Mouse (Mus musculus) thymus, adult 2 months (tissue): ENCODE data around the gene Ankrd55. TPM values are rescaled to one million over a fixed set of nuclear protein-coding genes. Genes with fewer than 3 reads are reported as not detected.

Experiments used
- DNase-seq: peaks from one replicate; pipeline ENCODE4 v3.0.0; 2021
- H3K27ac ChIP-seq: fragments of 200-500 bp; 2 replicates; pipeline ENCODE4 v1.5.1; 2012; ENCODE audit warnings: low read length, control low read depth; ENCODE audit not compliant: control insufficient read depth, insufficient read depth
- H3K27me3 ChIP-seq: fragments of 200-500 bp; 2 replicates; pipeline ENCODE4 v1.6.1; 2012; ENCODE audit warnings: mild to moderate bottlenecking, low read length, moderate library complexity, mixed read lengths; ENCODE audit not compliant: control insufficient read depth, insufficient read depth
- H3K36me3 ChIP-seq: fragments of 200-500 bp; 2 replicates; pipeline ENCODE4 v1.6.1; 2012; ENCODE audit warnings: mild to moderate bottlenecking, low read length, moderate library complexity; ENCODE audit not compliant: control insufficient read depth, insufficient read depth
- H3K4me1 ChIP-seq: fragments of 200-500 bp; replicated peaks from 2 replicates; pipeline ENCODE4 v1.6.1; 2012; ENCODE audit warnings: low read length; ENCODE audit not compliant: control insufficient read depth, insufficient read depth
- H3K4me3 ChIP-seq: fragments of 200-500 bp; 2 replicates; pipeline ENCODE4 v1.5.1; 2012; ENCODE audit warnings: mild to moderate bottlenecking, low read length, control low read depth, moderate library complexity; ENCODE audit not compliant: control insufficient read depth, insufficient read depth
- CTCF ChIP-seq: fragments of 200-500 bp; IDR thresholded peaks from 2 replicates; pipeline ENCODE4 v1.5.1; 2012; ENCODE audit warnings: mild to moderate bottlenecking, control low read depth, low read length, moderate library complexity, borderline replicate concordance; ENCODE audit not compliant: control insufficient read depth, poor library complexity, insufficient read depth; ENCODE audit errors: extremely low read depth
- POLR2A ChIP-seq: fragments of 200-500 bp; IDR thresholded peaks from 2 replicates; pipeline ENCODE4 v1.6.1; 2012; ENCODE audit warnings: mild to moderate bottlenecking, low read length, control low read depth, moderate library complexity; ENCODE audit not compliant: control insufficient read depth, poor library complexity, insufficient read depth; ENCODE audit errors: extremely low read depth
- WGBS: fragments of 180-500 bp; shearing (Covaris S2); methylation state at CpG from one replicate; pipeline ENCODE4 v1.1.7; 2018; 5-methylcytosine and 5-hydroxymethylcytosine counted together
- polyA plus RNA-seq: library from polyadenylated mRNA; depleted of rRNA; stranded (reverse); fragments of >200 nt; gene quantifications from 2 replicates; pipeline ENCODE4 v1.2.3, GENCODE M21; 2012

Ankrd55 gene
- polyA plus RNA-seq, 1 experiment: 2.5 TPM

DNA sequence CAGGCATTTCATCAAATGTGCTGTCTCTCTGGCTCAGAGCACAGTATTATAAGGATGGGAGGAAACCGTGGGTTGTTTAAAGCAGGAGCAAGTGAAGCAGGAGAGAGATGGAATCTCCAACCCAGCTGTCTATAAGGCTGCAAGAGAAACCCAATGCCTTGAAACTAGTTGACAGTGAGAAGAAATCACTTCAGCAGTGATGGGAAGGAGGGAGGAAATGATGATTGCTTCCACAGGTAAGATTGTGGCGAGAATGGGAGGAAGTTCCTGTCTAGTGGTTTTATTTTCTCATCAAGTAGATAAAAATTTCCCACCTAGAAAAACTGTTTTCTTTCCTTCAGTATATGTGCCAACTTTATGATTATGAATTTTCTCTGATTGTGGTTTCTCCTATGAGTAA lies 118.4 kb downstream of the Ankrd55 start:
- H3K4me1 ChIP-seq: 0 out of 2 replicates have a peak, but pooled peaks cover 2% of the 10 kb centered on the region
- no peak overlapping the region for H3K27ac ChIP-seq
- no peak for DNase-seq
- WGBS: 26% methylated on average over 2 of the region's 2 CpGs
- no peak overlapping the region for H3K4me3 ChIP-seq
- H3K27me3 ChIP-seq: no peaks in the 10 kb centered on the region
- H3K36me3 ChIP-seq: no peaks in the 10 kb centered on the region
- no peak for TF ChIP-seq CTCF
- TF ChIP-seq POLR2A: no peak

DNA sequence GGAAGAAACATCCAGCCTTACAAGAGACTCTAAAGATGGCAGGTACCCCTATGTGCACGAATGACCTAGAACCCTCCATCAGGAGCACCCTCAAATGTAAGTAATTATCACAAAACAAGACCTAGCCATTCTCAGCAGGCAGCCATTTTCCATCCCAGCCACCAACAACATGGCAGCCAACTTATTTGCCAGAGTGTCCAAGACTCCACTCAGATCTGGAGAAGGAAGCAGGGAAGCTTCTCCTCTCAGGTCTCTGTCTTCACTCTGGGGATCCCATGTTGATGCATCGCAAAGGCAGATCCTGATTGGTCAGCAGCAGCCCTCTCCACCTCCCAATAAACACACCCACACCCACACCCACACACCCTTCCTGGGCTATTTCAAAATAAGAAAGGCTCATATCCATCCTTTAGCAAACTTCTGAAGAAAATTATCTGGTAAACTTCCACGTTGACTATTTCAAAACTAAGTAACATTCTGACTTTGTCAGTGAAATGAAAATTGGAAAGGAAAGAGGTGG lies 119.0 kb downstream of the Ankrd55 start:
- no peaks in the 10 kb centered on the region for H3K36me3 ChIP-seq
- no peak for DNase-seq
- H3K27me3 ChIP-seq: no peaks in the 10 kb centered on the region
- H3K27ac ChIP-seq: no peak overlapping the region
- TF ChIP-seq CTCF: no peak
- no peak for TF ChIP-seq POLR2A
- H3K4me3 ChIP-seq: no peak overlapping the region
- 95% methylated on average over 3 of the region's 3 CpGs for WGBS
- 0 out of 2 replicates have a peak, but pooled peaks cover 2% of the 10 kb centered on the region for H3K4me1 ChIP-seq

DNA sequence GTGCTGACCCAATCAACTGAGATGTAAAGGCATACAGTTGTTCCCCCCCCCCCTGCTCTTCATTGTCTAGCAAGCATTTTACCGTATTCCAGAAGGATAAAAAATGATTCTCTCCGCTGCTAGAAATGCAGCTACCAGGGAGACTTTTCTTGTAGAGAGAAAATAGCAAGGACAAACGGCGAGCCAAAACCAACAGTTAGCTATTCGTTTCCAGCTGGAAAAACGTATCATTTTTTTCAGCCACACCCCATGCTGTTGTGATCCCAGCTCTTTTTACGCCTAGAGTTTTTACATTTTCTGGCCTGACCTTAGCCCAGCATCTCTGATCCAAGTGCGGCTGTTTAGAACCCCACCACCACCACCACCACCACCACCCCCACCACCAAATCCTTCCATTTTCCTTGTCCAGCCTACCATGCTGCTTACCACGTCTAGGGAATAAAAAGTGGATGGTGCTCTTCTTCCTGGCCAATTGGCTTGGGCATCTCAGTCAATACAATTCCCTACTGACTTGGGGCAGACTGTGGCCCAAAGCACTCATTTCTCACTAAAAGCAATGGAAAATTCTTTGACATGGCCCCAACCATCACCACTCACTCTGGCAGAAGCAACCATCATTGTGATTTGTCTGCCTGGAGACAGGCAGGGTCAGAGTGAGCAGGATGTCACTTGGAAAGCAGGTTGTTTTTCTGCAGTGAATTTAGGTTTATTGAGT lies 119.7 kb downstream of the Ankrd55 start:
- no peak for DNase-seq
- Histone ChIP-seq H3K4me1 (0 out of 2 replicates have a peak, but pooled peaks cover 2% of the 10 kb centered on the region), H3K27me3 (no peaks in the 10 kb centered on the region), H3K27ac (no peak overlapping the region), H3K36me3 (no peaks in the 10 kb centered on the region), H3K4me3 (no peak overlapping the region)
- no peak for TF ChIP-seq POLR2A
- TF ChIP-seq CTCF: no peak
- 98% methylated on average over 9 of the region's 9 CpGs for WGBS

DNA sequence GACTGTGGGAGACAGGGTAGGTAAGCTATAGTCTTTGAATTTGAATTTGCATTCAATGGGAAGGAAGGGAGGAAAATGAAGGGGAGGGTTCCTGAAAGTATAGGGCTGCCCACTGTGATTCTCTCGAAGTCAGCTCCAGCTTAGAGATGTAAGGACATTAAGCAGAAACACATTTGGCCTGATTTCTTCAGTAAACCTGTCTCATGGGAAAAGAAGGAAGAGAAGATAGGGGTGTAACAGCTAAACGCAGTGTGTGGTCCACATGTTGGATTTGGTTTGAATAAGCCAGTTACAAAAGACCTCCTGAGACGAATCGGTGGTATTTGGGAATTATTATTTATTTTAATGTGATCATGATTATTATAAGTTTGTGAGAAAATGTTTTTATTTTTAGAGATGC lies 120.5 kb downstream of the Ankrd55 start:
- no peaks in the 10 kb centered on the region for H3K27me3 ChIP-seq
- H3K36me3 ChIP-seq: no peaks in the 10 kb centered on the region
- peaks cover 6% of the 10 kb centered on the region for H3K4me1 ChIP-seq
- no peak overlapping the region for H3K4me3 ChIP-seq
- WGBS: 82% methylated on average over 4 of the region's 4 CpGs
- DNase-seq: no peak
- no peak for TF ChIP-seq POLR2A
- TF ChIP-seq CTCF: no peak
- no peak overlapping the region for H3K27ac ChIP-seq

DNA sequence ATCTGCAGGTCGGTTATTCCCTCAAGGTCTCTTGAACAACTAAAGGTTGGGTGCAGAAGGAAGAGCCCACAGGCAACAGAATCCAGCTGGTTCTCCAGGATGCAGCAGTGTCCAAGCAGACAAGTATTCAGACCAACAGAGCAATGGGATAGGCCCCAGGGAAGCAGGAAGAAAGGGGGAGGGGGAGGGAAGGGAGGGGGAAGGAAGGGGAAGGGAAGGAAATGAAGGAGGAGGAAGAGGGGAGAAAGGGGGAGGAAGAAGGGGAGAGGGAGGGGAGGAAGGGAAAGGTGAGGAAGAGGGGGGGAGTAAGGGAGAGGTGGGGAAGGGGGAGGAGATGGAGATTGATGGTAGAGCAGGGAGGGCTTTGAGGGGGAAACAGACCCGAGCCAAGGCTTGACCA lies 121.1 kb downstream of the Ankrd55 start:
- WGBS: 94% methylated on average over 2 of the region's 2 CpGs
- no peaks in the 10 kb centered on the region for H3K36me3 ChIP-seq
- peaks cover 6% of the 10 kb centered on the region for H3K4me1 ChIP-seq
- H3K4me3 ChIP-seq: no peak overlapping the region
- no peak for DNase-seq
- no peaks in the 10 kb centered on the region for H3K27me3 ChIP-seq
- H3K27ac ChIP-seq: no peak overlapping the region
- TF ChIP-seq POLR2A (no peak), CTCF (no peak)

DNA sequence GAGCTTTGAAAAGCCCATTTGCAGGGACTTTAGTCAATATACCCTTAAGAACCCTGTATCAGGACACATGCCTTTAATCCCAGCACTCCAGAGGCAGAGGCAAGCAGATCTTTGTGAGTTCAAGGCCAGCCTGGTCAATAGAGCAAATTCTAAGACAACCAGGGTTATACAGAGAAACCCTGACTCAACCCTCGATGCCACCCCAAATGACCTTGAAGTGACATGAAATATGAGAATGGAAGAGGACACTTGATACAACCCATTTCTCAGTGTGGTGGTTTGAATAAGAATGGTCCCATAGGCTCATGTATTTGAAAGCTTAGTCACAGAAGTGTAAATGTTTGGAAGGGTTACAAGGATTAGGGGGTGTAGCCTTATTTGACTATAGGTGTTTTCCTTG lies 121.6 kb downstream of the Ankrd55 start:
- 98% methylated on average over 1 of the region's 1 CpGs for WGBS
- no peak for DNase-seq

DNA sequence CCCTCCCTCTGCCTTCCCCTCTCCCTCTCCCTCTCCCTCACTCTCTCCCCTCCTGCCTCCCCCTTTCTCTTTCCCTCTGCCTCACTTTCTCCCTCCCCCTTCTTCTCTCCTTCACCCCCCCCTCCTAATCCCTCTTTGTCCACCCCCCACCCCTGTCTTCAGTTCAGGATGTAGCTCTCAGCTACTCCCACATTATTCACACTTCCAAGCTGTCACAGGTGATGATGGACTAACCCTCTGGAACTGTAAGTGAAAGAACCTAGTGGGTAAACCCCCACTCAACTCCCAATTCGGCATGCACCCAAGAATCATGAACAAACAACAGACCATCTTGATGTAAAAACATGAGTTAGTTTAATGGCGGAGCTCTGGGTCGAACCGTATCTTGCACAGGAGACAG lies 122.2 kb downstream of the Ankrd55 start:
- WGBS: 98% methylated on average over 4 of the region's 4 CpGs
- no peak overlapping the region for H3K27ac ChIP-seq
- TF ChIP-seq POLR2A: no peak
- TF ChIP-seq CTCF: no peak
- H3K36me3 ChIP-seq: no peaks in the 10 kb centered on the region
- no peaks in the 10 kb centered on the region for H3K27me3 ChIP-seq
- peaks cover 6% of the 10 kb centered on the region for H3K4me1 ChIP-seq
- no peak for DNase-seq
- H3K4me3 ChIP-seq: no peak overlapping the region

More for the DNA sequence above, 121.6 kb downstream of the Ankrd55 start:
- peaks cover 6% of the 10 kb centered on the region for H3K4me1 ChIP-seq
- no peak for TF ChIP-seq CTCF
- no peak for TF ChIP-seq POLR2A
- H3K4me3 ChIP-seq: no peak overlapping the region
- H3K36me3 ChIP-seq: no peaks in the 10 kb centered on the region
- no peak overlapping the region for H3K27ac ChIP-seq
- H3K27me3 ChIP-seq: no peaks in the 10 kb centered on the region
